Mouse (Mus musculus): ENCODE results near the gene Ube3b. TPM values are rescaled to one million over a fixed set of nuclear protein-coding genes. Genes with fewer than 3 reads are reported as not detected.

Ube3b gene
- polyA plus RNA-seq, 1 experiment = 42.1 TPM

DNA sequence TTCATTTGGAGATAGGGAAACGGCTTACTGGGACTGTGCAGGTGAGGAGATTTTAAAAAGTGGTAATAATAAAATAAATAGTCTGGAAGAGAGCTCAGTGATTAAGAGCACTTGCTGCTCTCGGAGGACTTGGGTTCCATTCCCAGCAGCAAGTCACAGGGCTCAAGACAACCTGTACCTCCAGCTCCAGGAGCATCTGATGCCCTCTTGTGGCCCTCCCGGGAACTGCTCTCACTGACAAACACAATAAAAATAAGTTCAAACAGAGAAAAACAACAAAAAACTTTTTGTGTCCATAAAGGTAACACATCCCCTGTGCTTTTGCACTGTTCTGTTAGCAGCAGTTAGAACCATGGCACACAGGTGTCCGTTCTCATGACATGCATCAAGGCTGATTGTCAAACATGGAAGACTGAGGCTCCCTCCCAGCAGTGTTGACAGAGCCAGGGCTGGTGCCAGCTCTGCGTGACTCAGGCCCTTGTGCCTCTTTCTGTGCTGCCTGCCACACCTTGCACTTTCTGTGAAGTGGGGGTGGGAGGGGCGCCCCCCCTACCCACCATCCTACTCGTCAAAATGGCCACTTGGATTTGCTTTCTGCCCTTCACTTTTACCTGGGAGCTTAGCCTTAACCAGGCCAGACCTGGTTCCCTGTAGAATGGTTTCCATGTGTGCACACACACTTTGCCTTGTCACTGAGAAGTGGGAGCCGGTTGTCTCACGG, 2.9 kb downstream of the Ube3b start:
- Histone ChIP-seq H3K27me3 (ENCODE audit: control insufficient read depth, insufficient read depth, insufficient read length) (no peaks in the 10 kb centered on the region), H3K79me3 (ENCODE audit: low read depth) (peaks cover 51% of the 10 kb centered on the region), H3K4me3 (ENCODE audit: insufficient read depth, poor library complexity, severe bottlenecking) (no peak overlapping the region), H3K79me2 (ENCODE audit: control insufficient read depth, insufficient read depth) (peaks cover 62% of the 10 kb centered on the region), H3ac (ENCODE audit: control insufficient read depth, insufficient read length, low read depth) (no peak overlapping the region), H3K36me3 (ENCODE audit: control insufficient read depth, insufficient read depth) (peaks cover 29% of the 10 kb centered on the region)
- no peak for TF ChIP-seq FOSL1 (IDR thresholded peaks at IDR 0.05; ENCODE audit: insufficient read depth, low read length, poor library complexity, severe bottlenecking)
- peak; percentile 51 for TF ChIP-seq CTCF (IDR thresholded peaks at IDR 0.05; ENCODE audit: control insufficient read depth, insufficient read depth, insufficient read length)

DNA sequence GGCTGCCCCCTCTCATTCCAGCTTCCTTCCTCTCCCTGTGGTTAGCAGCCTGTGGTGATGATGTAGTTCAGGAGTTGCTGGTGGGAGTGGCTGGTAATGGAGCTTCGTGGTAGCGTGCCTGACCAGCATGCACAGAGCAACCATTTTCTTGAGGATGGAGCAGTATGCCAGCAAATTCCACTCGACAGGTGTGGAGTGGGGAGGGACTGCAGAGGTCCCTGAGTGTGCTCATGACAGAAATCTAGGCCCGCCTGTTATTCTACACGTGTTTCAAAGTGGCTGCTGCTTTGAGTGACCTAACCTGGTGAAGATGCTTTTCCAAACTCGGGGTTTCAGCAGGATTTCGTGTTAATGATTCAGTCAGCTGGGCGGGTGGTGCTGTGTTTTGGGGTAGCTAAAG, 4.0 kb downstream of the Ube3b start:
- H3K4me3 ChIP-seq (ENCODE audit: insufficient read depth, poor library complexity, severe bottlenecking) = no peak overlapping the region
- H3K27me3 ChIP-seq (ENCODE audit: control insufficient read depth, insufficient read depth, insufficient read length) = no peaks in the 10 kb centered on the region
- H3K79me2 ChIP-seq (ENCODE audit: control insufficient read depth, insufficient read depth) = peaks cover 51% of the 10 kb centered on the region
- TF ChIP-seq CEBPB (IDR thresholded peaks at IDR 0.05; ENCODE audit: low read depth) (no peak), MYOD1 (IDR thresholded peaks at IDR 0.05; ENCODE audit: control insufficient read depth, insufficient read length, low read depth) (no peak)
- H3K79me3 ChIP-seq (ENCODE audit: low read depth) = peaks cover 41% of the 10 kb centered on the region
- no peak overlapping the region for H3ac ChIP-seq (ENCODE audit: control insufficient read depth, insufficient read length, low read depth)
- peaks cover 40% of the 10 kb centered on the region for H3K36me3 ChIP-seq (ENCODE audit: control insufficient read depth, insufficient read depth)

DNA sequence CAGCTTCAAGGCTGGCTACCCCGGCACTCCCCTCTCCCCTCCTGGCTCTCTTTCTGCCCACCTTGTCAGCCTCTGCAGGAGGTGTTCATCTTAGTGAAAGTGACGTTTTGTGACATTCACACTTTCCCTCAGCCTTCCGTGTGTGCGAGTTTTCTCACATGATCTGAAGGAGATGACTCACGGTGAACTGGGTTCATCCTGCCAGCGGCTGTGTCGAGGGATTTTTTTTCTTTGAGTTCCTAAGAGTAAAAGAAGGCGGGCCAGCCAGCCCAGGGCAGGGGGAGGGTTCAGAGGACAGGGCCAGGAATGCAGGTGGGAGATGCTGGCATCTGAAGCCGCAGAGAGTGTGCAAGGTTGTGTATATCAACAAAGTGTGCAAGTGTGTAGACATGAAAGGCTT, 12.8 kb downstream of the Ube3b start:
- no peaks in the 10 kb centered on the region for H3K79me3 ChIP-seq (ENCODE audit: low read depth)
- H3ac ChIP-seq (ENCODE audit: control insufficient read depth, insufficient read length, low read depth) = no peak overlapping the region
- no peaks in the 10 kb centered on the region for H3K27me3 ChIP-seq (ENCODE audit: control insufficient read depth, insufficient read depth, insufficient read length)
- TF ChIP-seq CTCF (IDR thresholded peaks at IDR 0.05; ENCODE audit: control insufficient read depth, insufficient read depth, insufficient read length) (no peak), MAX (IDR thresholded peaks at IDR 0.05) (no peak), CEBPB (IDR thresholded peaks at IDR 0.05; ENCODE audit: low read depth) (no peak), USF1 (IDR thresholded peaks at IDR 0.05; ENCODE audit: low read depth) (no peak), MYOG (IDR thresholded peaks at IDR 0.05; ENCODE audit: control insufficient read depth, extremely low read depth, insufficient read length) (no peak), FOSL1 (IDR thresholded peaks at IDR 0.05; ENCODE audit: insufficient read depth, low read length, poor library complexity, severe bottlenecking) (no peak), MYOD1 (IDR thresholded peaks at IDR 0.05; ENCODE audit: control insufficient read depth, insufficient read length, low read depth) (no peak)
- no peaks in the 10 kb centered on the region for H3K79me2 ChIP-seq (ENCODE audit: control insufficient read depth, insufficient read depth)
- peaks cover 36% of the 10 kb centered on the region for H3K36me3 ChIP-seq (ENCODE audit: control insufficient read depth, insufficient read depth)
- no peak overlapping the region for H3K4me3 ChIP-seq (ENCODE audit: insufficient read depth, poor library complexity, severe bottlenecking)

DNA sequence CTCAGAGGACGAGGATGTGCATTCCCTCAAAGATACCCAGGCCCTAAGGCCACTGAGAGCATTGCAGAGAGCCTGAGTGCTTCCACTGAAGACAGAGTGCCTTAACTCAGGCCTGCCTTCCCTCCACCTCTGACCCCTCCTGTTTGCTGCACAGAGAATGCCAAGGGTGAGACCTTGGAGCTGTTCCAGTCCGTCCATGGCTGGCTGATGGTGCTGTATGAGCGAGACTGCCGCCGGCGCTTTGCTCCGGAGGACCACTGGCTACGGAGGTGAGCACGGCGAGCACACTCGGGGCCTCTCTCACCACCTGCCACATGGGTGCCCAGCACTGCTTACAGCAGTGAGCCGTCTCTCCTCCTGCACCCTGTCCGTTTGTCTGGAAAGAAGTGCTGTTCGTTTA, 26.2 kb downstream of the Ube3b start:
- H3ac ChIP-seq (ENCODE audit: control insufficient read depth, insufficient read length, low read depth) = no peak overlapping the region
- H3K79me3 ChIP-seq (ENCODE audit: low read depth) = no peaks in the 10 kb centered on the region
- no peak overlapping the region for H3K4me3 ChIP-seq (ENCODE audit: insufficient read depth, poor library complexity, severe bottlenecking)
- H3K79me2 ChIP-seq (ENCODE audit: control insufficient read depth, insufficient read depth) = no peaks in the 10 kb centered on the region
- H3K36me3 ChIP-seq (ENCODE audit: control insufficient read depth, insufficient read depth) = peaks cover 72% of the 10 kb centered on the region
- H3K27me3 ChIP-seq (ENCODE audit: control insufficient read depth, insufficient read depth, insufficient read length) = no peaks in the 10 kb centered on the region
- no peak for TF ChIP-seq FOSL1 (IDR thresholded peaks at IDR 0.05; ENCODE audit: insufficient read depth, low read length, poor library complexity, severe bottlenecking)

DNA sequence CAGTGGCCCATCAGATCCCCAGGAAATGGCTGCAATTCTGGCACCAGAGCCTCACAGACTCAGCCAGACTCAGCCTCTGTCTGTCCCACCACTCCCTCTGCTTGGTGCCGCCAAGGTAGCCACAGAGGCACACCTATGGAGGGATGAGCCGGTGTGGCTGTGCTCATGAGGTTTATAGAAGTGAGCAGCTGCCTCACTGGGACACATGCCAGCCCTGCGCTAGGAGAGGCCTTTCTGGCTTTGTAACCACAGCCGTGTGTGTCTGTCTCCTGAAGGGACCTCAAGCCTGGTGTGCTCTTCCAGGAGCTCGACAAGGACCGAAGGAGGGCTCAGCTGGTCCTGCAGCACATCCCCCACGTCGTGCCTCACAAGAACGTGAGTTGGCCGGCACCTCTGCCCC, 26.9 kb downstream of the Ube3b start:
- TF ChIP-seq CEBPB (IDR thresholded peaks at IDR 0.05; ENCODE audit: low read depth) (no peak), MYOG (IDR thresholded peaks at IDR 0.05; ENCODE audit: control insufficient read depth, extremely low read depth, insufficient read length) (no peak), FOSL1 (IDR thresholded peaks at IDR 0.05; ENCODE audit: insufficient read depth, low read length, poor library complexity, severe bottlenecking) (no peak), MYOD1 (IDR thresholded peaks at IDR 0.05; ENCODE audit: control insufficient read depth, insufficient read length, low read depth) (no peak)
- Histone ChIP-seq H3K27me3 (ENCODE audit: control insufficient read depth, insufficient read depth, insufficient read length) (no peaks in the 10 kb centered on the region), H3K4me3 (ENCODE audit: insufficient read depth, poor library complexity, severe bottlenecking) (no peak overlapping the region), H3K36me3 (ENCODE audit: control insufficient read depth, insufficient read depth) (peaks cover 71% of the 10 kb centered on the region), H3K79me3 (ENCODE audit: low read depth) (no peaks in the 10 kb centered on the region), H3ac (ENCODE audit: control insufficient read depth, insufficient read length, low read depth) (no peak overlapping the region), H3K79me2 (ENCODE audit: control insufficient read depth, insufficient read depth) (no peaks in the 10 kb centered on the region)

DNA sequence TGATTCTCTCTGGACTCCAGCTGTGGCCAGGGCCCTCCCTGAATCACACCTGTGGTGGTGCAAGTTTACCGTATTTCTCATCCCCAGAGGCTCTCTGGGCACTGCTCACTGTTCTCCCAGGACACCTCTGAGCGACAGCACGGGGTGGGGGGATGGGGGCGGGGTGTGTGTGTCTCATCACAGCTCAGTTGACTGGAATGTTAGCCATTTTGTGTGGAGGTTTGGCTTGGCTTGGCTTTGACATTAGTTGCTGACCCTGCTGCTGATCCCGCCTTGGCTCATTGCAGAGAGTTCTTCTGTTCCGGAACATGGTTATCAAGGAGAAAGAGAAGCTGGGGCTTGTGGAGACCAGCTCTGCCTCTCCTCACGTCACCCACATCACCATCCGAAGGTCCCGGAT, 27.4 kb downstream of the Ube3b start:
- Histone ChIP-seq H3K79me3 (ENCODE audit: low read depth) (no peaks in the 10 kb centered on the region), H3K36me3 (ENCODE audit: control insufficient read depth, insufficient read depth) (peaks cover 72% of the 10 kb centered on the region), H3K79me2 (ENCODE audit: control insufficient read depth, insufficient read depth) (no peaks in the 10 kb centered on the region), H3ac (ENCODE audit: control insufficient read depth, insufficient read length, low read depth) (no peak overlapping the region), H3K27me3 (ENCODE audit: control insufficient read depth, insufficient read depth, insufficient read length) (no peaks in the 10 kb centered on the region), H3K4me3 (ENCODE audit: insufficient read depth, poor library complexity, severe bottlenecking) (no peak overlapping the region)
- no peak for TF ChIP-seq USF1 (IDR thresholded peaks at IDR 0.05; ENCODE audit: low read depth)
- no peak for TF ChIP-seq CEBPB (IDR thresholded peaks at IDR 0.05; ENCODE audit: low read depth)
- no peak for TF ChIP-seq FOSL1 (IDR thresholded peaks at IDR 0.05; ENCODE audit: insufficient read depth, low read length, poor library complexity, severe bottlenecking)
- TF ChIP-seq CTCF (IDR thresholded peaks at IDR 0.05; ENCODE audit: control insufficient read depth, insufficient read depth, insufficient read length) = no peak
- no peak for TF ChIP-seq MYOG (IDR thresholded peaks at IDR 0.05; ENCODE audit: control insufficient read depth, extremely low read depth, insufficient read length)
- no peak for TF ChIP-seq MAX (IDR thresholded peaks at IDR 0.05)
- no peak for TF ChIP-seq MYOD1 (IDR thresholded peaks at IDR 0.05; ENCODE audit: control insufficient read depth, insufficient read length, low read depth)
